Mouse (Mus musculus): ENCODE measurements around the gene Exosc5. TPM values are rescaled to one million over a fixed set of nuclear protein-coding genes. Genes with fewer than 3 reads are reported as not detected.

Gene Exosc5
- total RNA-seq, 2 experiments from 2014 or later: 23.5 to 24.4 TPM

DNA sequence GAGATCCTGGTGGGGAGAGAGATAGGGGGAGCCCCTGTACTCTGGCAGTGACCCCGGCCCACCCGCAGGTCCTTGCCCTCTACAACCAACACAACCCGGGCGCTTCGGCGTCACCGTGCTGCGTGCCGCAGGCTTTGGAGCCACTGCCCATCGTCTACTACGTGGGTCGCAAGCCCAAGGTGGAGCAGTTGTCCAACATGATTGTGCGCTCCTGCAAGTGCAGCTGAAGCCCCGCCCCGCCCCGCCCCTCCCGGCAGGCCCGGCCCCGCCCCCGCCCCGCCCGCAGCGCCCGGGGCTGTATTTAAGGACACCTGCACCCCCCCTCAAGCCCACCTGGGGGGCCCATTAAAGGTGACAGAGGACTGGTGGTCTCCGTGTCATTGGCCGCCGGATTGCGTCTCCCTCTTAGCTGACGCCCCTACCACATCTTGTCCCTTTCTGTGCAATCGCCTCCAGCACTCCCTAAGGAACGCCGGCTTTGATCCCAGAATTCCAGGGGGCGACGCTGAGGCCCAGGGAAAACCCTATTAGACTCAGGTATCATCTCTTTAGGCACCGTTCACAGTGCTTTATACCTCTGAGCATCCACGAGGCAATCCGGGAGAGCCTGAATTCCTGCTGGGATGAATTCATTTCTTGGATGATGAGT lies 45.9 kb downstream of the Exosc5 start:
- no peak for DNase-seq (ENCODE audit: low spot score in 2 of 2)

DNA sequence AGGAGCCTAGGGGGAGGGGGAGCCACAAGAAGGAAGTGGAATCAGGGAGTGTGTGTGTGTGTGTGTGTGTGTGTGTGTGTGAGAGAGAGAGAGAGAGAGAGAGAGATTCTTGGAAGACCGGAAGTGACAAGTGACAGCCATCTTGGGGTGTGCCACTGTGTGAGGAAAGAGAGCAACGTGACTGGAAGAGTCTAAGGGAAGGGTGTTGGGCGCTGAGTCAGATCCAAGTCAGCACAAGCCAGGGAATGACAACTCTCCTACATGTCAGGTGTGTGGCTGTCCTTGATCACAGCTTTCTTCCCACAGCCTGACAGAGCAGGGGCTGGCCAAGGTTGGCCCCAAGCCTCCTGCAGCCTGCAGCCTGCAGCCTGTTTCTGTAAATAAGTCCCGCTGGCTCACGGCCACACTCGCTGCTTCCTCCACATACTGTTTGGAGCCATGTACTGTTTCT lies 46.9 kb downstream of the Exosc5 start:
- DNase-seq (ENCODE audit: low spot score in 2 of 2): peak; percentile 56 to 67

DNA sequence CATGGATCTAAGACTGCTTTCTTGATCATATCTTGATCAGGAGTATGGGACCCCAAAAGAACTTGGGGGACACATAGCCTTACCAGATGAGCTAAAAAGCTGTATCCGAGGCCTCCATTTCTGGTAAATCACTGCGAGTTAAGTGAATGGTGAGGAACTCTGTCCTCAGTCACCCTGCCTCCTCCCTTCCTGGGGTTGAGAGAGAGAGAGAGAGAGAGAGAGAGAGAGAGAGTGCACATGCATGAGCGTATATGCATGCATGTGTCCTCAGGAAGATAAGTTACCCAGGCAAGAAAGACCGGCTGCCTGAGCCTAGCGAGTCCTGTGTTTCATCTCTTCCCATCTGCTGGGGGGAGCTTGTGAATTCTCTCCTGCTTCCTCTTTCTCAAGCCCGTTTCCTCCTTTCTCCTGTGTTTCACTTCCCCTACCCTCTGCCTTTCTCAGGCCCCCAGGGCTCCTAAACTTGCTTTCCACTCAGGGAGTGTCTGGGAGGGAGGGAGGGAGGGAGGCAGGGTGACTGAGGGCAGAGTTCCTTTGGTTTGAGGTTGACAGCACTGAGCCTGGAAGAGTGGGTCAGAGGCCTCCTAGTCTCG lies 47.7 kb downstream of the Exosc5 start:
- DNase-seq (ENCODE audit: low spot score in 2 of 2): no peak

DNA sequence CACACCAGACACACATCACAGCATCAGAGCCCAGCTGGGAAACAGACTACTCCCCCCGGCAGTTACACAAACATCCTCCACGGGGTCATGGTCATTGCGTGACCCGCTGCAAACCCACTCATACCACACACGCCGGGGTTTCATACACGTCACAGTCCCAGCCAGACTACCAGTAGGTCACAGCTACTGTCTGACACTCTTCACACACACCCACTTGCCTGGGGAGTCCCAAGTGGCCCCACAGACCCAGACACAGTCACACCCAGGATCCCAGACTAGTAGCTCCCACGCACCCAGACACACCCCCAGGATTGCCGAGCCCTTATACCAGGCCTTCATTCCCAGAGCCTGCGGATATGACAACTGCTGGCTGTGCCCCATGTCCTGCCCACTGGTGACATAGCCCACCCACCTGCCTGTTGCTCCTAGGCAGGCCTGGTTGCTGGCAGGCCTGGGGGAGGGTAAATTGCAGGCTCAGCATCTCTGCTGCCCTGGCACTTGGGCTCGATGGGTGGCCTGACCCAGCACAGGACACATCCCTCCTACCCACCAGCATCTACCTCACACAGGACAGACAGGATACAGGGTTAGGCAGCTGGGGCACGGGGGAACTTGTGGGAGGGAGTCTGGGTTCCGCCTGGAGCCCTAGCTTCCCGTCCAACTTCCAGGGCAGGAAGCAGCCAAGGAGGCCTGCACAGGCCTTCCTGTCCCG lies 48.8 kb downstream of the Exosc5 start:
- DNase-seq (ENCODE audit: low spot score in 2 of 2): no peak

DNA sequence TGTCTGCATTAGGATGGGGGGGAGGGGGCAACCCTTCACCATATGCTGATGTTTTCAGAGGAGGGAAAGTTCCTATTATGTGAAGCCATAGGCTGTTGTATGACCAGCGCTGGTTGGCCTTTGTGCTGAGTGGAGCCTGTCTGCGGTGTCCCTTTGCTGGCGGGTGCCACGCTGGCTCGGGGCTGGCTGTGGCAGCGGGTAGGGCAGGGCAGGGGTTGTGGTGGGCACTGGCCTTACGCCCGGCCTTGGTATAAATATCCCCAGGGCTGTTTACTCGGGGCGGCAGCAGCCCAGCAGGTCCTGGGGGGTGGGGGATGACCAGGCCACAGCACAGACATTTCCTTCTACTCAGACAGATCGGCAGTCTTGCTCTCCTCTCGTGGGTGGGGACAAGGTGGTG lies 51.0 kb downstream of the Exosc5 start:
- DNase-seq (ENCODE audit: low spot score in 2 of 2): no peak

DNA sequence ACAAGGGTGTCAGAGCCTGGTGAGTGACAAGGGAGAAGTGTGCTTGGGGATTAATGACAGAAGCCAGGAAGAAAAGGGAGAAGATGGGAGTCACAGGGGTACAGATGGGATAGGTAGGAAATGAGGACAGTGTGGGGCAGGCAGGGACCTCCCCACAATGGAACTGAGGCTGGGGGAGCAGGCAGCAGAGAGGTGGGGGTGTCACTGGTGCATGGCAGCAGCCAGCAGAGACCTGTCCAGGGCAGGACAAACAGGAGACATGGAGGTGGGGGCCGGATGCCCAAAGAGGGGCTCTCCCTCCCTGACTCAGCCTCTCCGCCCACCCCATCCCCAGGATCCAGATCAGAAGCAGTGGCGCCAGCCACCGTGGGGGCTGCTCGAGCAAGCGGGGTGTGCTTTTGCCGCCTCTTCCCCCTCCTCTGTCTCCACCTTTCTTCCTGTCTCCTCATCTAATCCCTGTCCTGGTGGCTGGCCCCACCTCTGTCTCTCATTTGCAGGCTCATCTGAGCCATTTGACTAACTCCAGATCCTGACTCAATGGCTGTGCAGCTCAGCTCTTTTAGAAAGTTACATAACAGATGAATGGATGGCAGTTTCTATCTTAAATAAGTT lies 51.7 kb downstream of the Exosc5 start:
- DNase-seq (ENCODE audit: low spot score in 2 of 2): peak; percentile 54 to 72

DNA sequence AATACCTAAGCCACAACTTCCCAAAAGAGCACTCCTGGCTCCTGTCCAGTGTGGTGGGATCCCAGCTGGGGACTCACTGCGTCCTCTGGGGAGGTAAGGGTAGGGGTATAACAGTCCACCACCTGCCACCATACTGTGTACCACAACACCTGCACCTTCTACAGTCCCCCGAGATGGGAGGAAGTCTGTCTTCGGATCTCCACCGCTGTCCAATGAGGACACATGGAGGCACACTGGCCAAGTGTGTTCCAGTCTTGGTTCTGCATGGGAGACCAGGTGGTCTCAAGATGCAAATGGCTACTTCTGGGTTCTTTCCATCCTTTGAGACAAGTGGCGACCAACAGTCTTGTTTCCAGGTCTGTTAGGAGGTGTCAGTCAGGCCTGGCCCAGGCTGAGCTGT lies 52.2 kb downstream of the Exosc5 start:
- DNase-seq (ENCODE audit: low spot score in 2 of 2): no peak

DNA sequence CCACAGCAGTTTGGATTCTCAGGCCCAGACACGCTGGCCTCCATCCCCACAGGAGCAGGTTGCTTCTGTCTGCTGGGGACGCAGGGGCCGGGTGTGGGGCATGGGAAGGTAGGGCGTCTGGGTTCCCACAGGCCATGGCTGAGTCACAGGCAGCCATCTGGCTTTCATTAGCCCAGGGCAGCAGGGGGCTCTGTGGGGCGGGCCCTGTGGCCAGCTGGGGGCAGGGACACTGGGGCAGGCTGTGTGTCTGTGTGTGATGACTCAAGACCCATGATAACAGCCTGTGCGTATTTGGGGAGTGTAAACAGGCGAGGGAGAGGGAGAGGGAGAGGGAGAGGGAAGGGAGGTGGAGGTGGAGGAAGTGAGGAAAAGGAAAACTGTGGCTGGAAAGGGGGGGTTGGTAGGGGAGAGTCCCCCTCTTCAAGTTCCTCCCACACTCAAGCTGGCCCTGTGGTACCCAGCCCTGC lies 52.8 kb downstream of the Exosc5 start:
- DNase-seq (ENCODE audit: low spot score in 2 of 2): peak; percentile 58 to 64

DNA sequence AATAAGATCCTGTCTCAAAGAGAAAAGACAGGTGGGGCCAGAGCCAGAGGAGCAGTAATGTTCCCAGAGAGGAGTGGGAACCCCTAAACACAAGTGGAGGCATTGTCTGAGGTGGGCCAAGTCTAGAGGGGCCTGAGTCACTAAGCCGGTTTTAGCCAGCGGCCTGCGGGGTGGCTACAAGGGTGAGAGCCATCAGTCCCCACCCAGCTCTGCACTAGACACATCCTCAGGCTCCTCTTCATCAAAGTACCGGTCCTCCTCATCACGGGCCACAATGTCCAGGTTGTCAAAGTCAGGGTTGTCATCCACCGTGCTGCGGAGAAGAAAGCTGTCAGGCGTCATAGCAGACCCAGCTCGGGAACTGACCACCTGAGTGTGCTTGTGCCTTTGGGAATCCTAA lies 53.8 kb downstream of the Exosc5 start:
- no peak for DNase-seq (ENCODE audit: low spot score in 2 of 2)

DNA sequence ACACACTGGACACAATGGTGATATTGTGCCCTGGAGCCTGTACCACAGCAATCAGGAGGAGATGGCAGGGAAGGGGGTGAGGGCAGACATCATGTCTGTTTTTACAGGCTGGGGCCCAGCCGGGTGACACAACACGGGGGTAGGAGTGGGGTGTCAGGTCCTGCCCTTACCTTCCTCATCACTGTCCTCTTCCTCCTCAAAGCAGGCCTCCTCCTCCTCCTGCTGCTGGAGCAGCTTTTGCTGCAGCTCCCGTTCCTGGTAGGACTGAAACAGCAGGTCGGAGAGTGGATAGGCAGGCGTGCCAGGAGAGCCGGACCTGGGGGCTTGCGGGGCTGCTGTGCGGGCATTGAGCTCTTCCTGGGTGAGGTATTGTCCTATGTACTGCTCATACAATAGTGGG lies 55.6 kb downstream of the Exosc5 start:
- no peak for DNase-seq (ENCODE audit: low spot score in 2 of 2)

DNA sequence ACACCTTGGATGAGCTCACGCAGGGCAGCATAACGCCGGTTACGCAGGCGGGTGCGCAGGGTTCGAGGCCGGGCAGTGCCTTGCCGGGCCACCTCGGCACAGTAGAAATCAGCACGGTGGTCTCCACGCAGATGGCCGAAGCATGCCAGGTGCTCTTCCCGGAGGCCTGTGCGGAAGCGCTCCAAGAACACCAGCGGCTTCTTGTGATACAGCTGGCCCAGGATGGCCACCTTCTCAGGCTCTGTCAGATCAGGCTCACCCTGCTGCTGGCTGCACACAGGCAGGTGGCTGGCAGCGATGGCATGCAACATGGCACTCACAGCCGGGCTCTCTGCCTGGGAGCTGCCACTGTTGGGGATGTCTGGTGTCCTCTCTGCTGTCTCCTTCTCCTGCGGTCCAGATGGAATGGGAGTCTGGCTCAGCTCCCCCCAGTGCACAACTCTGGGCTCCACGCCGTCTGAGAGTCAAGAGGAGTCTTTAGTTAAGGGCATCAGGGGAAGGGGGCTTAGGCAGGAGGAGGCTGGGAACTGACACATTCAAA lies 56.8 kb downstream of the Exosc5 start:
- no peak for DNase-seq (ENCODE audit: low spot score in 2 of 2)

DNA sequence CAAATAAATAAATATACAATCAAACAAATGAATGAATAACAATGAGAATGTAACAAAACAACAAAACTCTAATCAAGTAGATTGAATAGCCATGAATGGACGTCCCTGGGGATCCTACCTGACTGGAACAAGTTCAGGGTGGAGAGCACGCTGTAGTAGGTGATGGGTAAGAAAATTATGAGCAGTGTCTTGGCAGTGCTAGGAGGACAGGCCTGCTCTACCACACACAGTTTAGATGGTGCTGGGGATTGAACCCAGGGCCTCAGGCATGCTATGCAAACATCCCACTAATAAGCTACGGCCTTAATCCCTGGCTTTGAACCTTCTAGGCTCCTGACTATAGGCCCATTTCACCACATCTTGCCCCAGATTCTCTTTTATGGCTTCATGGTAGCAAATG lies 58.5 kb downstream of the Exosc5 start:
- no peak for DNase-seq (ENCODE audit: low spot score in 2 of 2)

DNA sequence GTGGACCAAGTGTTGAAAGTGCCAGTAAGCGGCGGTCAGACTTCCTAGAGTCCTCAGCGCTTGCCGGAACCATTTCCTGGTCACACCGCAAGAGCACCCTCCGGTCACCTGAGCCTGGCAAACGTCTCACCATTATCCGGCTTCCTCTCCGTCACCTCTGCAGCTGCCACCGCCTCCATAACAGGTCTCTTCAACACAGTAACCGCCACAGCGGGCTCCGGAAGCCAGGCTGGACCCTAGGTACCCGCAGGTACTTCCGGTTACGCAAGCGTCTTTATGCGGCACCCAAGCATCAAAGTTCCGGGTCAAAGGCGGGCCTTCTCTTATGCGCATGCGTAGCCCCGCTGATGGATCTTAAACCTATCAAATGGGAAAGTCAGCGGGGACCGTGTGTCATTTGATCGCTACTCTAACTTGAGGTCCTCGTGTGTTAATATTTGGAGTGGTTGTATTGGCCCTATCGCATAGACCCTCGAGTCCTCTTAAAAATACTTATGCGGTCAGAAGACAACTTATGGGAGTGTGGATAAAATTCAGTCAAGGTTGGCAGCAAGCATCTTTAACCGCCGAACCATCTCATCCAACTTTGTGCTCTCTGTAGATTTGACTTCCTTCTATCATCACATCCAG lies 59.9 kb downstream of the Exosc5 start, which contains the start of gene Ccdc97:
Gene Ccdc97, minus strand, starts transcription at position 301 of the 630 bp plus-strand sequence.
- peak; percentile 92 to 95 for DNase-seq (ENCODE audit: low spot score in 2 of 2)

DNA sequence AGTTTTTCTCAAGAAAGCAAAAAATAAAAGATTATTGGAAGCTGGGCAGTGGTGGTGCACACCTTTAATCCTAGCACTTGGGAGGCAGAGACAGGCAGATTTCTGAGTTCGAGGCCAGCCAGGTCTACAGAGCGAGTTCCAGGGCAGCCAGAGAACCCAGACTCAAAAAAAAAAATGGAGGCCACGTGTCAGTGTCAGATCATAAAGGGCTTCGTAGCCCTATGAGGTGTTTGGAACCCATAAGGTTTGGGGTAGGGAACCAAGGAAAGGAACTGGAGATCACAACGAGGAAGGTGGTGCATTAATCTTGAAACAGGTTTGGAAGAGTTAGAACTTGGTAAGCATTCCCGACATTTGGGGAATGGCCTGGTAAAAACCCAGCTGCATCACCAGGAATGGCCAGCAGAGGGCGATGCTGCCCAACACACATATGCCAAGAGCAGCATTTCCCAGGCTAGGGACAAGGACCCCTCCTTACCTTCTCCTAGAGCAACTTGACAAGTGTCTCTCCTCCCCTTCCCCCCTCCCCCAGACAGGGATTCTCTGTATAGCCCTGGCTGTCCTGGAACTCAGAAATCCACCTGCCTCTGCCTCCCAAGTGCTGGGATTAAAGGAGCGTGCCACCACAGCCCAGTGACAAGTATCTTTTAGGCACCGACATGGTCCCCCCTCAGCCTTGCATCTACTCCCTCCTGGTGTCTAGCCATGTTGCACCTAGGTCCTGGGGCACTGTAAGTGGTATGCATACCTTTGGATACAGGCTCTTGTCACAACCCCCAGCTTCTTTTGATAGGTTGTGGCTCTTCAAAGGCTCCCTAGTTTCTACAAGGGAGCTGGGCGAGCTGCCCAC lies 61.0 kb downstream of the Exosc5 start:
- DNase-seq (ENCODE audit: low spot score in 2 of 2): peak; percentile 80 to 81

DNA sequence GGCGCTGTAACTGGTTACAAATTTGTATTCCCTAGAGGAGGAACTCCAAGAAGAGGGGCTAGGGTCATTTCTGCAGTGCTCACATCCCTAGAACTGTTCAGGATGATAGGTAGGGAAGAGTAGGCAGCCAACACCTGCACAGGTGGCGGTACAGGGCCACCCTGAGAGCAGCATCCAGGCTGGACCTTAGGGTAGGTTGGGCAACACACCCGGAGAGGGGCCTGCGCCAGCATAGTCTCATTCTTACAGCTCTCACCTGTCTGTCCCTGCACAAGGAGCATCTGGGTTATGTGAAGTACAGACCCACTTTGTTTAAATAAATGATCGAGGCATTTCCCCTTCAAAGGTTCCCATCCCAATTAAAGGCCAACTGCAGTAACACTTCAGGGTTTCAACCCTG lies 61.8 kb downstream of the Exosc5 start:
- DNase-seq (ENCODE audit: low spot score in 2 of 2): no peak

Other genes with a start within 250 kb of the Exosc5 start
- gene Cxcl17, start 246.3 kb upstream of the Exosc5 start, total RNA-seq (2021): not detected
- gene Ceacam1, start 181.6 kb upstream of the Exosc5 start, total RNA-seq (2021): 1 to 10 TPM; 3.4 to 5.0 TPM
- under 1 TPM; 0.33 to 0.37 TPM for gene Ceacam2, start 119.3 kb upstream of the Exosc5 start, total RNA-seq (2021)
- gene Erich4, start 43.3 kb upstream of the Exosc5 start, total RNA-seq (2021): not detected
- gene Dmac2, start 39.8 kb upstream of the Exosc5 start, total RNA-seq (2021): 10 to 100 TPM; 49.6 to 52.2 TPM
- 1 to 10 TPM in 1 of 2 experiments, under 1 TPM in 1; 0.86 to 1.0 TPM for gene B3gnt8, start 32.5 kb upstream of the Exosc5 start, total RNA-seq (2021)
- 10 to 100 TPM; 35.7 to 40.7 TPM for gene Bckdha, start 183 bp upstream of the Exosc5 start, total RNA-seq (2021)
- gene Tmem91, start 16.0 kb downstream of the Exosc5 start, total RNA-seq (2021): 10 to 100 TPM; 23.6 to 26.5 TPM
- gene B9d2, start 21.6 kb downstream of the Exosc5 start, total RNA-seq (2021): 10 to 100 TPM; 22.9 to 24.3 TPM
- 1 to 10 TPM; 7.9 to 9.2 TPM for gene Tgfb1, start 27.8 kb downstream of the Exosc5 start, total RNA-seq (2021)
- 10 to 100 TPM; 59.8 to 61.4 TPM for gene Ccdc97, start 59.9 kb downstream of the Exosc5 start, total RNA-seq (2021)
- gene Hnrnpul1, start 95.6 kb downstream of the Exosc5 start, total RNA-seq (2021): 100 to 1,000 TPM in 1 of 2 experiments, 10 to 100 TPM in 1; 99.0 to 102 TPM
- gene Axl, start 129.5 kb downstream of the Exosc5 start, total RNA-seq (2021): 10 to 100 TPM; 34.6 to 34.8 TPM
- 1 to 10 TPM; 3.8 TPM for gene Cyp2s1, start 157.7 kb downstream of the Exosc5 start, total RNA-seq (2021)
- gene Cyp2b10, start 238.5 kb downstream of the Exosc5 start, total RNA-seq (2021): under 1 TPM in 1 of 2 experiments, not detected in 1; 0.67 TPM

All from left cerebral cortex, adult 18-20 months (tissue).